1 mouse cellular context compared by ENCODE assay signal in genomic region chr5:109139546-109139945, GRCm38 (mm10).
TF ChIP-seq lines count a peak whose summit lies in the region.

No protein-coding gene starts in this region.

TF ChIP-seq in ES-E14, 5 proteins besides CTCF, POLR2A, EP300 and RAD21 (continued from another document):
- TF ChIP-seq HCFC1 (IDR thresholded peaks at IDR 0.05; ENCODE audit: borderline replicate concordance, insufficient read depth, low read length) (no peak), CHD2 (IDR thresholded peaks at IDR 0.05; ENCODE audit: low read depth, low read length) (no peak)
